Mouse (Mus musculus) ZHBTc4 (cell line): ENCODE data around the gene Mpp3.
"Not testable (repeated sequence)": the region's sequence is repeated elsewhere in the genome, so short reads cannot be mapped to it uniquely, and the experiment has no call there.

ENCODE experiments used
- DNase-seq: peaks from one replicate; pipeline ENCODE4 v3.0.0-alpha.2; 2011; ENCODE audit warnings: low read depth, low spot score

The Mpp3 gene

DNA sequence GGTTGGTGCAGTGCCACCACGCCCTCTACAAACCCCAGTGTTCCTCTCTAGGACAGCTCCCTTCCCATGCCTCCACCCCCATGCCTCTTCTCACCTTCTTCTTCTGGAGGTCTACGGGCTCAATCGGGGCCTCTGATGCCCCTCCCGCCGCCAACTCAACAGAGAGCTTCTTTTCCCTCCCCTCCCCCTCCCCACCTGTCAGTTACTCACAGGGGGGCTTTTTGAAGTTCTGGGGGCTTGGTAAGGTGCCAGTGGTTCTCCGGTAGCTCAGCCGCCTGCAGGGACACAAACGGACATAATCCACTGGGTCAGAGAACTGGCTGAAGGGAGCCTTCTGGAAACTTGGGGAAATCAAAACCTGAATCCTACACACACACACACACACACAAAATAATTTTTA, 16.8 kb downstream of the Mpp3 start:
- DNase-seq: no peak

GRCm38 (mm10) chr11:102010140-102010539, 18.1 kb downstream of the Mpp3 start:
- no peak for DNase-seq

GRCm38 (mm10) chr11:102008954-102009637, 19.2 kb downstream of the Mpp3 start:
- DNase-seq: no peak

DNA sequence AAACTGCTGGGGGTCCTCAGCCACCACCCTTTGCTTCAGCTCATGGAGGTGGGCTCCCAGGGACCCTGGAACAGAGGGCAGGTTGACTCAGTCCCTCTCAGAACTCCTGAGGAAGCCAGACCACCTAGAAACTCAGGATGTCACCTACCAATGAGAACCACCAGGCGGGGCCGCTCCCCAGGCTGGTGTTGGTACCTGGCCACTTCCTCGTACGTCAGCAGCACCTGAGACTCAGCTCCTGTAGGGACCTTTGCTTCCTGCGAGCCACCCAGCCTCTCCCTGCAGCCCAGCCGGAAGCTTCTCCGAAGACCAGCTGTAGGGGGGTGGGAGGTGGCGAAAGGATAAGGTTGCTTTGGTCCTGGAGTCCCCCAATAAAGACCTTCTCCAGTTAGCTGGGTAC, 19.9 kb downstream of the Mpp3 start:
- no peak for DNase-seq

- DNase-seq: no peak
These were observed 21.6 kb downstream of the Mpp3 start for GRCm38 (mm10) chr11:102006688-102007087.

- no peak for DNase-seq
These were observed 22.0 kb downstream of the Mpp3 start for GRCm38 (mm10) chr11:102006271-102006670.

DNA sequence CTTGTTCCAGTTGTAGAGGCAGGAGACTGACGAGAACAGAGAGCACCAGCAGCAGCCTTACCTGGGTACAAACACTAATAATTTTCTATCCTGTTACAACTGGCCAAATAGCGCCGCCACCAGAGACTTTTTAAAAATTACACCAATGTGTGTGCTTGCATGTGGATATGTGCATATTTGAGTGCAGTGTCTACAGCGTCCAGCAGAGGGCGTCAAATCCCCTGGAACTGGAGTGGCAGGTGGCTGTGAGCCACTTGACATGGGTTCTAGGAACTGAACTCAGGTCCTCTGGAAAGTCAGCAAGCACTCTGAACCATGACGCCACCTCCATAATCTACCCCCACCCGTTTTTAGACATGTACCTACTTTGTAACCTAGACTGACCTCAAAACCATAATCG, 24.0 kb downstream of the Mpp3 start:
- DNase-seq: peak; percentile 84

DNA sequence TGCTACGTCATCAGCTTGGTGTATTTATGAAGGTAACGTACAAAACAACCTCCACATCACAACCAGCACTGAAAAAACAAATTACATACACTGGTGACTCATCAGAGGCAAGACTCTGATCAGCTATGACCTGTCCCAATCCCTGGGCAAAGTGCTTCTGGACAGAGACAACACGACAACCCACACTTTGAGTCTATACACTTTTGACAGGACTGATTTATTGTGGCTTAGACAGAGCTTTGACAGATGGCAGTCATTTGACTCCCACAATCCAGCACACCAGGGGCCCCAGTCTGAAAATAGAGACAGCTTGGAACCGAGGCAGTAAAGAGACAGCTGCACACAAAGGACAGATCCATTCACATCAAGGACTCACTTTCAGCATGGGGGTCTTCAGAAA, 28.8 kb downstream of the Mpp3 start:
- DNase-seq: no peak

GRCm38 (mm10) chr11:101998258-101998657, 30.0 kb downstream of the Mpp3 start:
- no peak for DNase-seq

- DNase-seq: no peak
These were observed 32.3 kb downstream of the Mpp3 start for GRCm38 (mm10) chr11:101995938-101996337.

- no peak for DNase-seq
These were observed 34.2 kb downstream of the Mpp3 start for GRCm38 (mm10) chr11:101994100-101994499.

DNA sequence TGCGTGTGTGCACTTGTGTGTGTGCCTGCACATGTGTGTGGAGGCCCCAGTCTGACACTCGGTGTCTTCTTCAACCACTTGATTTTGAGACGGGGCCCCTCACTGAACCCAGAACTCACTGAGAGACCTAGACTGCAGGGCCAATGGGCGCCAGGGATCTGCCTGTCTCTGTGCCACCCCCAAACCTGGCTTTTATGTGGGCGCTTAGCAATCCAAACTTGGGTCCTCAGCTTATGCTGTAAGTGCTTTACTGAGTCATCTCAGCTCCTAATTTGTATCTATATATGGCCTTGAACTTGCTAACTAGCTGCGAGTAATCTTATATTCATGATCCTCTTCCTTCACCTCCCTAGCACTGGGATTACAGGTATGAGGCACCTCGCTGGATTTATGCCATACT, 35.9 kb downstream of the Mpp3 start:
- DNase-seq: no peak

DNA sequence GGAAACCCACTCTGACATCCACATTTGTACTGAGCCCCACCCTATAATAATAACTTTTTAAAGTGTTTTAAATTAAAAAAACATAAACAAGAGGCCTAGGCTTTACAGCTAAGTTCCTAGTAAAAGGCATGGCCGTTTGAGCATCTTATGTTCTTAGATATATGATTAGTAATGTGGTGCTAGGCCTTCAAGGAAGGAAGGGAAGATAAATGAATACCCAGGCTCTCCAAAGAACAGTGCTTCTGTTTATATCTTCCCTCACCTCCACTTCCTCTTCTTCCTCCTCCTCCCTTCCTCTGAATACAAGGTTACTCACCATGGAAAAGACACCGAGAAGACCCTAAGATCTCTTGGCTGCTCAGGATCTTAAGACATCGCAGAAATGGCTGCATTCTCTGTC, 36.4 kb downstream of the Mpp3 start:
- no peak for DNase-seq

DNA sequence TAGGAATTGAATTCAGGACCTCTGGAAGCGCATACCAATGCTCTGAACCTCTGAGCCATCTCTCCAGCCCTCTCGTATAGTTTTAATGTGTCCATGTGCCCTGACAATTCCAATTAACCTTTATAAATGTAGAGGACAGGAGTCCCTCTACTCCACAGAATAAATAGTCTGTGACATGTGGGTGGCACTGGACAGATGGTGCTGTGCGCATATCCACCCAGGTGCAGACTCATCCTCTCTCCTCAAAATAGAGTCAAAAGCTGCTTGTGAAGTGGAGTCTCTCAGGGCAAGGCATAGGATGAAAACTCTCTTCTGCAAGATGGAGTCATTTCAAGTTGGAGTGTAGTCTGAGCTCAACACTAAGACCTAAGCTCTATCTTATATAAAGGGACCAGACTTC, 38.0 kb downstream of the Mpp3 start:
- DNase-seq: no peak

GRCm38 (mm10) chr11:101986913-101987312, 41.3 kb downstream of the Mpp3 start, which contains the start of gene Dusp3:
Dusp3 (minus strand) TSS chr11:101987013.
- no peak for DNase-seq

- DNase-seq: peak; percentile 89
These were observed 42.3 kb downstream of the Mpp3 start for GRCm38 (mm10) chr11:101985990-101986389.

DNA sequence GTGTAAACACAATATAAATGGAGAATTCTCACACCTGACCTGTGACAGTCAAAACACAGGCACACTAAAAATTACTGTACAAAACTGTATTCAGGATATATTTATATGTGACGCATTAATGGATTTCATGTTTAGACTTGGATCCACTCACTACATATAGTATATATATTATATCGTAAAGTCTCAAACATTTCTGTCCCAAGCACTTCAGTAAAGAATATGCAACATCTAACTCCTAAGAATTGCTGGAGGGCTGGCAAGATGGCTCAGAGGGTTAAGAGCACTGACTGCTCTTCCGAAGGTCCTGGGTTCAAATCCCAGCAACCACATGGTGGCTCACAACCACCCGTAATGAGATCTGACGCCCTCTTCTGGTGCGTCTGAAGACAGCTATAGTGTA, 42.8 kb downstream of the Mpp3 start:
- DNase-seq: not testable (repeated sequence)

DNA sequence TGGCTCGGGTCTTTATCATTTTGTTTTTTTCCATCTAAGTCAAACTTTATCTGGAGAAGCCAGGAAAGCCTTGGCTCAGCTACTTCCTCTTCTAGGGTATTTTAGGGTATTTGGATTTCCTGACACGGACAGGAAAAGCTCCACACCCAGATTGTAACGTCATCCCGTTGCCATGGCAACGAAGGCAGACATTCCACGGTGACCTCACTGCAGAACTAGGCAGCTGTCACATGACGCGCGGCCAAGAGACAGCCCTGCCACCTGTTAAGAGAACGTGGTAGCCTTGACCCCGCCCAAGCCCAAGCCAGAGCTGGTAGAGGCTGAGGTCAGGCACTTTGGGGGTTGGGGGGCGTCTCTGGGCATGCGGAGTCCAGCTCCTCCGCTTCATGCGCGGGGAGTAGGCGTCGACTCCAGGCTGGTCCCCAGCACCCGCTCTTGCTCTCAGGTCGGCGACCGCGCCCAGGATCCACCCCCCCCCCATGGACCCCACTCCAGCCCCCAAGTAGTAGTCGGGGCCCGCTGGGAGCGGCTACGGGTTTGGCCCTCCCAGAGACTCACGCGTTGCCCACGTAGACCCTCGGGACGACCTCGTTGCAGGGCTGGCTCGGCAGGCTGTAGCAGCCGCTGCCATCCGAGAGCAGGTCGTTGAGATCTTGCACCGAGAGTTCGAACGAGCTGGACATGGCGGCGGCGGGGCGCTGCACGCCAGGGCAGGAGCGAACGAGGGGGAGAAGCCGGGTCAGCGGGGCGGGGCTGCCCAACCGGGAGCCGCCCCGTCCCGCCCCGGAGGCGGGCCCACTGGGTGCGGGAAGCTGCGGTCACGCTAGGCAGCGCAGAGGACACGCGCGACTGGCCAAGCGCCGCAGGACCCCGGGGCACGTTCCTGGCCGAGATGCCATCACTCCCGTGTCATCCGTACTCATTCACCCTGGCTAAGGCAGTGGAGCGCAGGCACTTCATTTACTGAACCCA, 43.9 kb downstream of the Mpp3 start, which contains the start of gene Cfap97d1:
Cfap97d1 (plus strand) TSS at position 226 of the 972 bp plus-strand sequence.
- peak; percentile 95 for DNase-seq

DNA sequence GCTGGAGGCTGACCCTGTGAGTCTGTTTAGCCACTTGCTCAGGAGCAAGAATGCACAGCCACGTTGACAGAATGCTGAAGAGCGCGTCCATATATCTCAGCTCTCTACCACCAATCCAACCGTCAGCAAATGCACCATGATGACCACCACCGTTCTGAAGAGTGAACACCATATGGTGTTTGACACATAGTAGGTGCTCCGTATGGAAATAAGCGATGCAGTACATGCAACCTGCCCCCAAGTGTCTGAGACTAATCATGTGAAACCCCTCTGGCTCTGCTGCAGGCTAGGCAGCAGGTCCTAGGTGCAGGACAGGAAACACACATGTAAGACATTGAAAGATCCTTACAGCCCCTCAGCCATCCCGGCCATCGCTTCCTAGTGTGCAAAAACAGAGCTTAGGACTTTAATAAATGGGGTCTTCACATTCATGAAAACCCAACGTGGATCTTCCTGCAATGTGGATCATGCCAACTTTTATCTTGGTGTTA, 44.8 kb downstream of the Mpp3 start:
- DNase-seq: no peak

DNA sequence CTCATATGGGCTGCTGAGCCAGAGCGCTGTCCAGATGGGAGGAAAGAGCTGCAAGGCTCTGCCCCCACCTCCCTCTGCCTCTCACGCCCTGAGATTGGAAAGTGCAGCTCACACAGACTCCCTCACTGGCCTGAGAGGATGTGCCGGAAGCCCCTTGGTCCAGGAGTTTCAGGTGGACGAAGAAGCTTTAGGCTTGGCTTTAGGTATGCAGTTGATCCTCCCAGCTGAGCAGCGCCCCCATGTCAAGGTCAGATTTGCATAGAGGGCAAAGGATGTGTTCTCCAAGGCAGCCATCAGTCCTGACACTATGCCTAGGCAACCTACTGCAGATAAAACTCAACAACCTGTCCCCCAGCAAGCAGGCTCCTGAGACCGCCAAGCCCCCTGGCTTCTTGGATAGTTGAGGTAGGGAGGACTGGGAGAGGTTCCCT, 45.3 kb downstream of the Mpp3 start:
- DNase-seq: peak; percentile 45

GRCm38 (mm10) chr11:101981850-101982249, 46.4 kb downstream of the Mpp3 start:
- DNase-seq: no peak

GRCm38 (mm10) chr11:101980603-101981157, 47.6 kb downstream of the Mpp3 start:
- DNase-seq: no peak
